Mouse (Mus musculus) spleen, adult 2 months (tissue): ENCODE measurements around the gene Kif13a.

Source experiments
- CTCF ChIP-seq: fragments of 200-500 bp; IDR thresholded peaks from 2 replicates; pipeline ENCODE4 v1.5.1; 2011; ENCODE audit warnings: mild to moderate bottlenecking, inconsistent platforms; ENCODE audit not compliant: insufficient read depth, insufficient read length, insufficient replicate concordance; ENCODE audit errors: extremely low read depth
- POLR2A ChIP-seq: fragments of 200-500 bp; IDR thresholded peaks from 2 replicates; pipeline ENCODE4 v1.6.1; 2011; ENCODE audit warnings: low read depth, low read length, inconsistent platforms

- TF ChIP-seq CTCF (no peak), POLR2A (no peak)
Measured at GRCm38 (mm10) chr13:46812648-46813184, 117.0 kb downstream of the Kif13a start.
